Mouse (Mus musculus) kidney, postnatal 4 days (tissue): ENCODE data around the gene Abcc6.
"Not testable (repeated sequence)": the region's sequence is repeated elsewhere in the genome, so short reads cannot be mapped to it uniquely, and the experiment has no call there.

Source experiments
- DNase-seq, 2 experiments: peaks; one replicate each; pipeline ENCODE4 v3.0.0; 2021; ENCODE audit warnings: mixed read lengths in 2 of 2

Gene Abcc6

DNA sequence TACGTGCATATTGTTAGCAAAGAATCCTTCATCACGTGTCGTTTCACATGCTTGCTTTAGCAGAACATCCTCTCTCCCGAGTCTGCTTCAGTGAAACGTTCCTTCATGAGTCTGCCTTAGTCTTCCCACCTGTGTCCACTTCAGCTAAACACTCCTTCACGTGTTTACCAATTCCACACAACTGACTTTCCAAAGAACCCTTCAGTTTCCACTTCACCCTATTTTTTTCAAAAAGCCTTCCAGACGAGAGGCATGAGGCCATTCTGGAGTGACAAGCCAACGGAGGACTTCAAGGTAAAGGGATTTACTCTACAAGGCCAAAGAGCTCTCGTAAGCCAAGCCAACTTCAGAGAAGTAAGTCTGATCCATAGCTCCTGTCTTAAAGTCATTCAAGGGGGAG lies 4.7 kb downstream of the Abcc6 start:
- DNase-seq = no peak

DNA sequence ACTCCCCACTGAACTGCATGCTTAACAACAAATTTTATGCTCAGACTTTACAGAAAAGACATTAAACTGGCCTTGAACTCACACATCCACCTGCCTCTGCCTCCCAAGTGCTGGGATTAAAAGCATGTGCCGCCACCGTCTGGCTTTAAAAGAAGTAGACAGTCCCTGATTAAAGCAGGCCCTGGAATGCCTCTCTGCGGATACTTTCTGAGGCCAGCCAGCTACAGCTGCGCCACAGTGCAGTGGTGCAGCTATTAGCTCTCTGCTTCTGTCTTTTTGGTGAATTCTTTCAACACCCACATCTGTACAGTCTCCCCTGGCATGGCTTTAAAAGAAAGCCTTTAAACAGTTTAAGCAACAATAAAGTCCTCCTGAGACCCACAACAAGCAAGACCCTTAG lies 8.2 kb downstream of the Abcc6 start:
- no peak for DNase-seq

DNA sequence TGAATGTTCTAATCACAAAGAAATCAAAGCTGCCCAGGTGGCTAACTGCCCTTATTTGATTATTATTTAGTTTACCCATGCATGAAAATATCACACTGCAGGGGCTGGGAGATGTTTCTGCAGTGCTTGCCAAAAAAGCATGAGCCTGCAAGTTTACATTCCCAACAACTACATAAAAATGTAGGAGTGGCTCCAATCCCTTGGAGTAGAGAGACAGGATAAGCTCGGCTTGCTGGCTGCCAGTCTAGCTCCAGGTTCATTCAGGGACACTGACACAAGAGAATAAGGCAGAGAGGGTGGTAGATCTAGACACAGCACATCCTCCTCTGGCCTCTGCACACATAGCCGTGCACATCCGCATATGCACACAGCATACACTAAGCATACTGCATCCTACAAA lies 10.5 kb downstream of the Abcc6 start:
- DNase-seq = no peak

DNA sequence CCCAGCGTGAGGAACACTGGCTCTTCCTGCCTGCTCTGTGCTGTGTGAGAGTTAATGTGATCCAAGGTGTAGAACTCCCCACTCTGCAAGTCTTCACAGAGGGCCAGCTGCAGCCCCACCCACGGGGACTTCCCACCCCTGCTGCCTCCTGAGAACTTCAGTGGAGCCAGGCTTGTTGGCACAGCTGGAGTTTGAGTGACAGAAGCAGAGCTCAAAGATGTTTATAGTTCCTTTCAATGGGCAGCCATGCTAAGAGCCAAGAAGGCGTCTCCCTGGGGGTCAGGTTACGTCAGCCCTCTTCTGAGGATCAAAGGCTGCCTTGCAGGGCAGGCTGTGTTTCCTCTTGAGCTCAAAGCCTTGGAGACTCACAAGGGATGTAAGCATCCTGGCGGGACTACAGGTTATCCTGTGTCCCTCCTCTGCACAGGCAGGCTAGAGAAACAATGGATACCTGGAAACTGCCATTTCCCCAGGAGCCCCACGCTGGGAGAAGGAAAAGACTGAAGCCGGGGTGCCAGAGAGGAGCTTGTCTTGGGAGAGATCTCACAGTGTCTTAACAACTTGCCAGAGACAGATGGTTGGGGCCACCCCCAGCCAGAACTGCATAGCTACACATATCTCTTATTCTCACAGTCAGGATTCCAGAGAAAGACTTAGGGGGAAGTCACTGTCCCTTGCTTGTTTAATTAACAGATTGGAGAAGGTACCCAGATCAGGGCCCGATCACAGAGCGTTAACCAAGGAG lies 16.7 kb downstream of the Abcc6 start:
- DNase-seq = peak; percentile 59 to 72

DNA sequence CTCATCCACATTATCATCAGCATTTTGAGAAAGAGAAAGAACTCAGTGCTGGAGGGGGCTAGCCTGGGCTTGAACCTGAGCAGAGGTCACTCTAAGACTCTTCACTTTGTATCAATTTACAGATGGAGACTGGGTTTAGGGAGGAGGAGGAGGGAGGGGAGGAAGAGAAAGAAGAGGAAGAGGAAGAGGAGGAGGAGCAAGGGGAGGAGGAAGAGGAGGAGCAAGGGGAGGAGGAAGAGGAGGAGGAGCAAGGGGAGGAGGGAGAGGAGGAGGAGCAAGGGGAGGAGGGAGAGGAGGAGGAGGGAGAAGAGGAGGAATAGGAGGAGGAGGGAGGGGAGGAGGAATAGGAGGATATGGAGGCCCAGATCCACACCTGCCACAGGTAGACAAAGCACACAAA lies 18.0 kb downstream of the Abcc6 start:
- DNase-seq = no peak

DNA sequence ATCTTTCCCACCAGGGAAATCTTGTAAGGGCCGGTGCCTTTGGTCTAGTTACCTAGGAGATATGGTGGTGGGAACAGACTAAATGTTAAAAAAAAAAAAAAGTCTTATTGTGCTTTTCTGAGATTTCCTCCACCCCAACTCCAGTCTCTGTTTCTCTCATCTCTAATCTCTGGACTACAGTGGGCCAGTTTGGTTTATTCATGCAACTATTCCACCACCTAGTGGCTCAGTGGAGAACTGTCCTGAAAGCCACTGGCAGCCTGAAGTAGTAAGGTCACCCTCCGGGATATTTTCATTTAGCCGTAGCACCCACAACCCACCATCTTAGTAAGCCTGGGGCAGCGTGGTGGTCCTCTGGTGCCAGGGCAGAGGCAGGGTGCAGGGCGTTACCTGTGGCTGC lies 20.5 kb downstream of the Abcc6 start:
- peak; percentile 76 to 82 for DNase-seq

DNA sequence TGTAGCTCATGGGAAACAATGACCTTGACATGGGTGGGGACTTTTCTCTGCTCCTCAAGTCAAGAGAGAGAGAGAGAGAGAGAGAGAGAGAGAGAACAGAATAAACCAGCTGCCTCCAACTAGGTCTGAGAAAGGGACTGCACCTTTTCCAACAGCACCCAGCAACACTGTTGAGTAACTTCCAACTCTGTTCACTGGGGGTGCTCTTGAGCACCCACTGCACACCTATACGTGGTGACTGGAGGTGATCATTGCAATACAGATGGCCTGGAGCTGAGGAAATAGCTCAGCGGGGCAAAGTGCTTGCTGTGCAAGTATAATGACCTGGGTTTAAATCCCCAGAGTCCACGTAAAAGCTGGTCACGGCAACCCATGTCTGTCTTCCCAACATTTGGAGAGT lies 27.4 kb downstream of the Abcc6 start:
- DNase-seq = no peak

DNA sequence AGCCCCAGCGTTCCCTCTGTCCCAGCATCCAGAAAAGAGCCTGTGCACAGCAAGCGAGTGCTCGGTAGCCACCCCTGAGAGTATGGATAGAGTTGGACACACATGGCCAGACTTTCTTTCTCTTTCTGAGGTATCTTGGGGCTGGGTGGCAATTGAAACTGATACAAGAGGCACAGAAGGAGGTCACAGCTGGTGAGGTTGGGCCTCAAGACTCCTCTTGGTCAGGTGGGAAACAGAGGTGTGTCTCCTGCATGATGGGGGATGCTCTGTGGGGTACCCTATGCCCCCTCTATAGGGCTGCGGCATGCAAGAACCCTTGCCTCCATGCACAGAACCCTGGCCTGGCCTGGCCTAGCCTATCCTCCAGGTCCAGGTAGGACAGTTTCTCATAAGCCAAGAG lies 29.5 kb downstream of the Abcc6 start:
- DNase-seq = no peak

DNA sequence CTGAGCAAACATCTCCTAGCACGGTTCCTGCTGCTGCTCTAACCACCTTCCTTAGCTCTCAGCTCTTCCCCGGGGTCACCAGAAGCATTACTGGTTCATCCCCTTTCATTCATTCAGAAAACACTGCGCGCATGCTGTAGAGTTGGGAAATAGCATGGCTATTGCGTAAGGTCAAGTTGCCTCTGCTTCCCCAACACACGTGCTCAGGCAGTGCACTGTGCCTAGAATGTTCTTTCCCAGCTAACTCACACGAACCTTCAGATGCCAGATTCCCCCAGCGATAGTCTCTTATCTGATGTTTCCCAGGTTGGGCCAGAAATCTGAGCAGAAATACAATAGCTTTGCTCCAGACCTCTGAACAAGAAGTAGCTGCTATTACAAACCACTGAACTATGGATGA lies 37.6 kb downstream of the Abcc6 start:
- no peak for DNase-seq

DNA sequence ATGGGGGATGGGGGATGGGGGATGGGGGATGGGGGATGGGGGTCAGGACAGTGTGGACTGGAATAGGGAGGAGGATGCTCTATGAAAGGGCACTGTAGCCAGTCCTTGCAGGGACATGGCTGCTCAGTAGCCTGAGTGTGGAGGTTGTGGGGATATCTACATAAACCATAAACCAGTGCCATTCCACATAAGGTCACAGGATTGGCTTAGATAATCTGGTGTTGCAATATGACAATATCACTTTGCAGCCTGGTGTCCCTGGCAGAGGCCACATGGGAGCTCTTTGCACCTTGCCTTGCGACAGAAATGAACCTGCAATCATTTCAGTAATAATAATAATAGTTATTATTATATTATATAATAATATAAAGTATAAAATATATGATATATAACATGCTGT lies 41.8 kb downstream of the Abcc6 start:
- no peak for DNase-seq

DNA sequence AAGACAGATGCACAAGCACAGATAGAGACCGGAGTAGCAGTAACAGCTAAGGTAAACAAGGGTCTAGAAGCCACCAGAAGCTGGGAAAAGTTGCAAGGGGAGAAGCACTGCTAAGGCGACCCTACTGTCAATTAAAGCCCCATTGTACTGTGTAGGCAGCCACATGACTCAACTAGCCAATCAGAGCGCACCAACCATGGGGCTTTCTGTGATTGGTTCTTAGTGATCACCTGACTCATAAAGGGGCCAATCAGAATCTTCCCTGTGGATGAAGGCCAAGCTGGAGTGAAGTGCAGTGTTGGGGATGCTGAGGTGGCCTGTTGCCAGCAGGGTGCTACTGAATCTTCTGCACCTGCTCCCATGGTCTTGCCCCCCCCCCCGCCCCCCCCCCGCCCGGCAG lies 43.2 kb downstream of the Abcc6 start:
- no peak for DNase-seq

DNA sequence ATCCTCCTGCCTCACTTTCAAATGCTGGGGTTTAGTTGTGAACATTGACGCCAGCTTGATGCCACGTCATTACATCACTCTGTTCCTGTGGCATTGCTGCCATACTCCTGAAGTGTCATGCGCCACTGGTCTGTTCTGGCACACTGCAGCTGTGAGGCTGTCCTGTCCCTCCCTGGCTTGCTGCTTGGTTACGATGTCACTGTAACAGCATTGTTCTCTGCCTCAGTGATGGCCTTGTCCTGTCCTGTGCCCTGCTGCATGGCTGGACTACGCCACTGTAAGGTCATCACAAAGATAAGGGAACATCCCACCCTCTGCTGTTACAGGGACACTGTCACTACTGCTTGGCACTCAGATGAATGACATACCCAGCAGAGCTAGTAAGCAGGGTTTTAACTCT lies 48.5 kb downstream of the Abcc6 start:
- DNase-seq = no peak

DNA sequence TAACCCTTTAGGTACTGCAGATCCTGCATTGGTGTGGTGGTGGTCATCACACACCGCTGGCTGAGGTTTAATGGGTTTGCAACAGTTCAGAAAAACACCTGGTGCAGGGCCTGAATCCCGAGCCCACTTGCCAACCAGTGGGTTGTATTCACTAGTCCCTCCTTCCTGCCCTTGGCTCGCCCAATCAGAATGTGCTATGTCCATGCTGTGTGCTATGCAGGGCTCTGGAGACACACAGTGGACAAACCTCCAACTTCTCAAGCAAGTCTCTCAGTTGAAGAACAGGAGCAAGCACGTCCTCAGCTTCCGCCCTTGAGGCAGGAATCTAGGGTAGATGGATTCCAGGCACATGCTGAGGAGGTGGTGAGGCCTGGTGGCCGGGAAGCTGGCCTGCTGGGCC lies 55.6 kb downstream of the Abcc6 start:
- DNase-seq = peak; percentile 37 to 58

DNA sequence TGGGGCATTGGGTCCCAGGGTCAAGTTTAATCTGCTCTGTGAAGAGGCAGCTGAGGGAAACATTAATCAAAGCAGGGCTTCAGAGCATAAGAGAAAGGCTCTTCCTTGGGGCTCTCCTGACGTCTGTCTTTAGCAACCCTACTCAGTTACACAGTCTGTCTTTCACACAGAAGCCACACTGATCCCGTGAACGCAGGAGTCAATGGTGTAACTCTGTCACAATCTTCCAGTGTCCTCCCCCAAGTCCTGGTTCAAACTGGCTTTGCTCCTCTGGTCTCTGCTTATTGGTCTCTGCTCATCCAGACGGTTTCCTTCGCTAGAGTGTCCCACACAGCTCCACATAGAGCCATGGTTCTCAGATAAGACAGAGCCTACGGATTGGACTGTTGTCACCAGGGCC lies 56.0 kb downstream of the Abcc6 start:
- no peak for DNase-seq

DNA sequence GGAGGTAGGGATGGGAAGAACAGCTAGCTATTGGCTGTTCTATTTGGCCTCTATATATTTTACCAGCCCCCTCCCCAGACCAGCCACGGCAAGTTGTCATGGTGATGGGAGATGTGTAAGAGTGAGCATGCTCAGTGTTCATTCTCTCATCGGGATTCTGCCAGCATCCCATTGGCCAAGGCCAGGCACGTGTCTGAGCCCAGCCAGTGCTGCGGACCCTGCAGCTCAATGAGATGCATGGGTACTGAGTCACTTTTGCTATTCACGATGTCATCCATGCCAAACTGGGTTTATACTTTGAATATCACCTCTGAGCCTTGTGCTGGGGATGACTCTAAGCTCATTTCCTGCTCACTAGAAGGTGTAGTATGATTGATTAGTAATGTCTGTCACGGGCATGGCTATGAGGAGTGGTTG lies 56.8 kb downstream of the Abcc6 start:
- no peak for DNase-seq

DNA sequence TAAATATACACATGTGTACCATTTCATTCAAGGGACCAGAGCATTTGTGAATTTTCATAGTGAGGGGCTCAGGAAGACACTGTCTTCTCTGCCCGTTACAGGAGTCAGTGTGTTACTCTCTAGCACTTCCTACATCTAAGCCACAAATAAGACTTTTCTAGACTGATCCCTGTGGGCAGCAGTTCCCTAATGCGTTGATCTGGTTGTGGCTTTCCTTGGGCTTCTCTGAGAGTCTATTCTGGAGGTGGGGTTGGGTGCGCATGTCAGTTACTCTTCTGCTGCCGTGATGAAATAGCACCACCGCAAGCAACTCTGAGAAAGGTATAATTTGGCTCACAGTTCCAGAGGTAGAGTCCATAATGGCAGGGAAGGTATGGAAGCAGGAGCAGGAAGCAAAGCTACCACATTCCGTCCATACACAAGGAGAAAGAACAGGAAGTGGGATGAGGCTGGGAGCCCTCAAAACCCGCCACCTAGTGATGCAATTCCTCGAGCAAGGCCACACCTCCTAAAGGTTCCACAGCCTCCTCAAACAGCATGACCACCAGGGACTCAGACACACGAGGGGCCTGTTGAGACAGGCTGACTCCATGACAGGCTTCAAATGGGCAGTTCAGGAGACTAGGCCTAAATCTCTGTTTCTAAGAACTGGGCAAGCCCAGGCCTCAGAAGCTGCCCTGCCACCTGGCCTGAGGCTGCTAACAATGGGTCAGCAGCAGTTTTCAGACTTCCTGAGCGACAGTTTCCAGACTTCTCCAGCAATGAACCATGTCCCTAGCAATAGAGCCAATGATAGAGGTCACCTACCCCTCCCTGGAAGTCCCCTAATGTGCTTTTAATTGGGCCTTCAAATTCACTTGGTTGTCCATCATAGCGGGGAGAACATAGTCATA lies 58.0 kb downstream of the Abcc6 start:
- no peak for DNase-seq

DNA sequence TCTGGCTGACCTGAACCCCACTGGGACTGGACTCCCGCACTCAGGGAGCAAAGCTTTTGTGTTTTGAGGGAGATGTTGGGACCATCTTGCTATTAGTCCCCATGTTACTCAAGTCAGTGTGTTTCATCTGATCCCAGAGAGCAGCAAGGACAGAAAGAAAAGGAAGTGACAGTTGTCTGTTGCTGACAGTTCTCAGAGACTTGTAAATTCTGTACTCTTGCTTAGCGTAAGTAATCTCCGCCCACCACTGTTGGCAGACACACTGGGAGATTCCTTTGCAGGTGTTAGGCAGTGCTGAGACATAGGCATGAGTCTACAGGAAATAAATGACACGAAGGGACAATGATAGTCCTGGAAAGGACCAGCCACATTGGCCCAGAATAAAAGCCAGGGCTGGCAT lies 73.5 kb downstream of the Abcc6 start:
- DNase-seq = no peak

DNA sequence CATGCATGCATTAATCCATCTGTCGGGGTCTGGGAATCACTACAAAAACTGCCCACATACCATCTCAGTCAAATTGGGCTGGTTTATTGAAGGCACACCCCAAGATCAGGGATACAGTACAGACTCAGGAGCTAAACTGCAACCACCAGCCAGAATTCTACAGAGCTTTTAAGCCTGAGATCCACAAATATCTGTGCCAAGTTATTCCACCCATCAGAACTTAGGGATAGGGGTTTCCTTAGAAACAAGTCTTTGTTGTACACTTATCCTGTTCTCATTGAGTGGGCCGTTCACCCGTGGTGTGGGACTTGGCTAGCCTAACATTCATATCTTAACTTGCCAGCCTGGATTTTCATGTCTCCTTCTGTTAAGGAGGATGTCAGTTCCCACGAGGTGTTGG lies 81.0 kb downstream of the Abcc6 start:
- no peak for DNase-seq

DNA sequence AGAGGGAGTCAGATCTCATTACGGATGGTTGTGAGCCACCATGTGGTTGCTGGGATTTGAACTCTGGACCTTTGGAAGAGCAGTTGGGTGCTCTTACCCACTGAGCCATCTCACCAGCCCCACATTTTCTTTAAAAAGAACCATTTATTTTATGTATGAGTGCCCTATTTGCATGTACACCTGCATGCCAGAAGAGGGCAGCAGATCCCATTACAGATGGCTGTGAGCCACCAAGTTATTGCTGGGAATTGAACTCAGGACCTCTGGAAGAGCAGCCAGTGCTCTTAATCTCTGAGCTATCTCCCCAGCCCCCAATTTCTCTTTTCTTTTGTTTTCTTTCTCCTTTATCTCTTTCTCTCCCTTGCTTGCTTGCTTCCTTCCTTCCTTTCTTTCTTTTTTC lies 86.8 kb downstream of the Abcc6 start:
- DNase-seq = peak in 1 of 2 experiments; percentile 21

DNA sequence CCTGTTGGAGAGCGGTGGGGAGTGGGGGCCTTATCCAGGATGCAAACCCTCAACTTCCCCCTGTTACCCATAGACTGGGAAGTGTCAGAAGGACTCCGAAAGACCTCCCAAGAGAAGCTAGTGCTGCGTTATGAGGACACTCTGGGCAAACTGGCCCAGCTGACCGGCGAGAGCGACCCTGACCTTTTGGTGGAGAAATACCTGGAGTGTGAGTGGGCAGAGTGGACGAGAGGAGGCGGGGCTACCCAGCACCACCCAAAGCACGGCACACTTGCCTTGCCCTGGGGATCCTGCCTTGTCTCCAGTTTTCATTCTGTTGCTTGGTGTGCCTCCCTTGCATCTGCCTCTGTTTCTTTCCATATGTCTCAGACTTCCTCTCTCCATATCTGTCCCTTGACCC lies 88.1 kb downstream of the Abcc6 start:
- no peak for DNase-seq

DNA sequence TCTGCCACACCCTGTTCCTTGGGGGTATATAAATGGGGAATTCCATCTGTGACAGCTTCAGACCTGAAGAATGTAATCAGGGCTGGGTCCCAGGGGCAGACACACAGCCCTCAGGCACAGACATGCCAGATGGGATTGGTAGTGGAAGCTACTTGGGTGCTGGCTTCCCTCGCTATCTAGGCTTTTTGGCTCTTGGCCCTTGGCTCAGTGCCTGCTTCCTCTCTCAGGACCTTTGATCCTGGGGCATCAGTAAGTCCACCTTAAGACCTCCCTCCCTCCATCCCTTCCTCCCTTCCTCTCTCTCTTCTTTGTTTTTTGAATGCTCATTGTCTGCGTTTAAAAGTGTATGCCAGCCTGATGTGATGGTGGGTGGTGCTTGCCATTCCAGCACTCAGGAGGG lies 90.3 kb downstream of the Abcc6 start:
- peak in 1 of 2 experiments; percentile 17 for DNase-seq

DNA sequence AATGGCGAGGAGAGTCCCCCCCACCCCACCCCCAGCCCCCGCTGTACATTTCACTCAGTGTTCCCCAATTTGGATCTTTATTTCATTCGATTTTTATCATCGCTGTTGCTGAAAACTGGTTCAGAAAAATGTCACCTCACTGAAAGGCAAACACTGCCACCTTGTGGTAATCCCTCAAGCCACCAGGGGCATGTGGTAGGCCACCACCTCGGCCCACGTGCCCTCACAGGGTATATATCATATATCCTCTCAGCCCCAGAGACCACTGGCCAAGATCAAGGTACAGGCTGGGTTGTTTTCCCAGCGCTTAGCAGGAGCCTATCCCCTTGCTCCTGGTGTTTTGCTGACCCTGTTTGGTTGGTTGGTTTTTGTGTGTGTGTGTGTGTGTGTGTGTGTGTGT lies 95.0 kb downstream of the Abcc6 start:
- peak; percentile 79 to 82 for DNase-seq

DNA sequence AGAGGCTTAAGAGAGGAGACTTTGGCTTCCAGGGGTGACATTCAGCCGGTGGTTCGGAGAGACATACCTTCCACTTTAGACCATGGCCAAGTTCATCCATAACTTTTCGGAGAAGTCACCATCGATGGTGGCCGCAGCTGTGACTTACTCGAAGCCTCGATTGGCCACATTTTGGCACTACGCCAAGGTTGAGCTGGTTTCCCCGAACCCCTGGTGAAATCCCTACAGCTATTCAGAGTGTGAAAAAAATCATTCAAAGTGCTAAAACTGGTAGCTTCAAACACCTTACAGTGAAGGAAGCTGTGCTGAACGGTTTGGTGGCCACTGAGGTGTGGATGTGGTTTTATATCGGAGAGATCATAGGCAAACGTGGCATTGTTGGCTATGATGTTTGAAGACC lies 96.3 kb downstream of the Abcc6 start:
- DNase-seq = not testable (repeated sequence)

DNA sequence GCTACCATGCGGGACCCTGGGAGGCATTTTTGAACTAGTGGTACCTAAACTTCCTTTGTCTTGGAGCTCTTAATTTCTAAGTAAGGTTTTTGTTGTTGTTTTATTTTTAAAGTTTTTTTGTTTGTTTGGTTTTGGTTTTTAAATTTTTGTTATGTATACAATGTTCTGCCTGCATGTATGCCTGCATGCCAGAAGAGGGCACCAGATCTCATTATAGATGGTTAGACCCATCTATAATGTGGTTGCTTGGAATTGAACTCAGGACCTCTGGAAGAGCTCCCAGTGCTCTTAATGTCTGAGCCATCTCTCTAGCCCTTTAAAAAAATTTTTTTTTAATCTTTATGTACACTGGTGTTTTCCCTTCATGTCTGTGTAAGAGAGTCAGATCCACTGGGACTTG lies 100.4 kb downstream of the Abcc6 start:
- no peak for DNase-seq
